Mouse (Mus musculus) cerebellum, adult 2 months (tissue): ENCODE results near the gene Smg6.

Experiments
- CTCF ChIP-seq: fragments of 200-500 bp; IDR thresholded peaks from 2 replicates; pipeline ENCODE4 v1.5.1; 2011; ENCODE audit warnings: low read depth, mild to moderate bottlenecking, control low read depth, low read length, moderate library complexity, borderline replicate concordance; ENCODE audit not compliant: insufficient read depth
- POLR2A ChIP-seq: fragments of 200-500 bp; IDR thresholded peaks from 2 replicates; pipeline ENCODE4 v1.6.1; 2011; ENCODE audit warnings: low read length, control low read depth, borderline replicate concordance; ENCODE audit not compliant: insufficient read depth

GRCm38 (mm10) chr11:74981464-74981863 lies 55.8 kb downstream of the Smg6 start:
- TF ChIP-seq POLR2A, result no peak
- peak; percentile 97 for TF ChIP-seq CTCF
